Mouse (Mus musculus) myocyte (in vitro differentiated cells): Measurements from ENCODE around the gene Nfkbie. TPM values are rescaled to one million over a fixed set of nuclear protein-coding genes. Genes with fewer than 3 reads are reported as not detected.

ENCODE experiments used
- H3K27me3 ChIP-seq: one replicate; pipeline ENCODE4 v1.6.1; 2011; ENCODE audit not compliant: control insufficient read depth, insufficient read depth, insufficient read length
- H3K36me3 ChIP-seq: one replicate; pipeline ENCODE4 v1.6.1; 2011; ENCODE audit not compliant: control insufficient read depth, insufficient read depth
- H3K4me2 ChIP-seq: one replicate; pipeline ENCODE4 v1.6.1; 2011; ENCODE audit warnings: low read depth, control low read depth
- H3K4me3 ChIP-seq: one replicate; pipeline ENCODE4 v1.5.1; 2011; ENCODE audit warnings: mild to moderate bottlenecking, control low read depth, moderate library complexity
- H3K79me2 ChIP-seq: one replicate; pipeline ENCODE4 v1.6.1; 2011; ENCODE audit not compliant: control insufficient read depth, insufficient read depth
- H3ac ChIP-seq: one replicate; pipeline ENCODE4 v1.6.1; 2011; ENCODE audit not compliant: control insufficient read depth, insufficient read length
- CEBPB ChIP-seq: IDR thresholded peaks from 2 replicates; pipeline ENCODE4 v1.6.1; 2011; ENCODE audit warnings: mild to moderate bottlenecking, moderate library complexity; ENCODE audit not compliant: poor library complexity, insufficient read depth, severe bottlenecking
- E2F4 ChIP-seq: IDR thresholded peaks from one replicate; pipeline ENCODE4 v1.6.1; 2011; ENCODE audit warnings: mild to moderate bottlenecking, control low read depth, moderate library complexity; ENCODE audit not compliant: insufficient read depth
- MAX ChIP-seq: IDR thresholded peaks from one replicate; pipeline ENCODE4 v1.6.1; 2011; ENCODE audit warnings: low read depth, mild to moderate bottlenecking, control low read depth
- MYOD1 ChIP-seq, 3 experiments: IDR thresholded peaks; one replicate each; pipeline ENCODE4 v1.6.1; 2011; ENCODE audit warnings: control low read depth in 2 of 3, low read depth in 2 of 3, mild to moderate bottlenecking in 2 of 3, moderate library complexity in 1 of 3; ENCODE audit not compliant: insufficient read length in 2 of 3, control insufficient read depth in 1 of 3
- MYOG ChIP-seq, 3 experiments: IDR thresholded peaks; one replicate each; pipeline ENCODE4 v1.6.1; 2011; ENCODE audit warnings: control low read depth in 2 of 3, low read depth in 2 of 3, mild to moderate bottlenecking in 2 of 3; ENCODE audit not compliant: insufficient read length in 2 of 3, control insufficient read depth in 1 of 3, insufficient read depth in 1 of 3
- POLR2A ChIP-seq: IDR thresholded peaks from one replicate; pipeline ENCODE4 v1.6.1; 2011; ENCODE audit warnings: low read depth, mild to moderate bottlenecking, control low read depth, moderate library complexity; ENCODE audit not compliant: insufficient read length
- POLR2AphosphoS2 ChIP-seq: IDR thresholded peaks from one replicate; pipeline ENCODE4 v1.6.1; 2011; ENCODE audit warnings: low read depth, control low read depth; ENCODE audit not compliant: insufficient read length
- REST ChIP-seq: IDR thresholded peaks from one replicate; pipeline ENCODE4 v1.6.1; 2011; ENCODE audit warnings: mild to moderate bottlenecking, control low read depth, moderate library complexity; ENCODE audit not compliant: insufficient read depth, insufficient read length
- SRF ChIP-seq: IDR thresholded peaks from one replicate; pipeline ENCODE4 v1.6.1; 2011; ENCODE audit warnings: low read depth; ENCODE audit not compliant: control insufficient read depth, insufficient read length
- TCF12 ChIP-seq: IDR thresholded peaks from one replicate; pipeline ENCODE4 v1.6.1; 2011; ENCODE audit warnings: mild to moderate bottlenecking, control low read depth; ENCODE audit not compliant: poor library complexity, insufficient read depth, severe bottlenecking
- TCF3 ChIP-seq: IDR thresholded peaks from one replicate; pipeline ENCODE4 v1.6.1; 2011; ENCODE audit warnings: low read depth, control low read depth; ENCODE audit not compliant: insufficient read length
- USF1 ChIP-seq: IDR thresholded peaks from one replicate; pipeline ENCODE4 v1.6.1; 2011; ENCODE audit warnings: low read depth, mild to moderate bottlenecking, control low read depth, moderate library complexity
- polyA plus RNA-seq: library from polyadenylated mRNA; unstranded; fragments of >200 nt; fragmentation: generic; extraction: Trizol; gene quantifications from one replicate; pipeline ENCODE4 v1.2.1, GENCODE M21; 2012; ENCODE audit warnings: missing spikeins

The Nfkbie gene
- polyA plus RNA-seq, 1 experiment, result 7.3 TPM

DNA sequence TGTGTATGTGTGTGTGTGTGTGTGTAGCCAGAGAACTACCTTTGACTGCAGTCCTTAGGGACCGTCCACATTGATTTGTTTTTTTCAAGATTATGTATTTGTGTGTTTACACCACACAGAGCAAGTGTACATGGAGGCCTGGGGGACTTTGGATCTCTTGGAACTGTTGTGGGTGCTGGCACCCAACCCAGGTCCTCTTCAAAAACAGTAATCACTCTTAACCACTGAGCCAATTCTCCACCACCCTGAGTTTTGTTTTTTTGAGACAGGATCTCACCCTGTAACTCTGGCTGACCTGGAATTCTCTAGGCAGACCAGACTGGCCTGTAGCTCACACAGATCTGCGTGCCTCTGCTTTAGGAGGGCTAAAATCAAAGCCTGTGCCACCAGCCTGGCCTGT lies 42.9 kb downstream of the Nfkbie start:
- TF ChIP-seq POLR2A (peak; percentile 35), E2F4 (no peak)
- no peaks in the 10 kb centered on the region for H3K36me3 ChIP-seq

GRCm38 (mm10) chr17:45598891-45599290 lies 43.4 kb downstream of the Nfkbie start:
- Histone ChIP-seq H3K36me3 (no peaks in the 10 kb centered on the region), H3K27me3 (no peaks in the 10 kb centered on the region), H3K79me2 (peaks cover 23% of the 10 kb centered on the region), H3K4me2 (peak overlapping the region; percentile 70), H3K4me3 (peak overlapping the region; percentile 80), H3ac (peak overlapping the region; percentile 25)
- TF ChIP-seq TCF3 (no peak), POLR2A (no peak), POLR2AphosphoS2 (no peak), E2F4 (no peak), MAX (no peak), TCF12 (no peak), REST (no peak), USF1 (no peak), MYOD1 (IDR thresholded peaks at IDR 0.05; ENCODE audit: control insufficient read depth in 1 of 3, insufficient read length in 2 of 3, low read depth in 2 of 3) (no peak), SRF (no peak), MYOG (IDR thresholded peaks at IDR 0.05; ENCODE audit: control insufficient read depth in 1 of 3, insufficient read depth in 1 of 3, insufficient read length in 2 of 3, low read depth in 2 of 3) (no peak), CEBPB (no peak)

More for the DNA sequence above, 42.9 kb downstream of the Nfkbie start:
- H3K79me2 ChIP-seq, result peaks cover 28% of the 10 kb centered on the region
- peak overlapping the region; percentile 70 for H3K4me2 ChIP-seq
- no peaks in the 10 kb centered on the region for H3K27me3 ChIP-seq
- peak overlapping the region; percentile 80 for H3K4me3 ChIP-seq
- no peak overlapping the region for H3ac ChIP-seq

GRCm38 (mm10) chr17:45599446-45600242 lies 44.1 kb downstream of the Nfkbie start, which contains the start of gene Slc29a1:
TSS of gene Slc29a1 (minus strand) at chr17:45599606.
- TF ChIP-seq TCF3, result peak; percentile 42
- TF ChIP-seq MAX, result no peak
- peak; percentile 77 for TF ChIP-seq POLR2A
- no peak for TF ChIP-seq TCF12
- peak in 2 of 3 experiments; percentile 81 to 88 for TF ChIP-seq MYOD1 (IDR thresholded peaks at IDR 0.05; ENCODE audit: control insufficient read depth in 1 of 3, insufficient read length in 2 of 3, low read depth in 2 of 3)
- TF ChIP-seq POLR2AphosphoS2, result peak; percentile 95
- TF ChIP-seq MYOG (IDR thresholded peaks at IDR 0.05; ENCODE audit: control insufficient read depth in 1 of 3, insufficient read depth in 1 of 3, insufficient read length in 2 of 3, low read depth in 2 of 3), result peak in 2 of 3 experiments; percentile 85 to 92
- no peak for TF ChIP-seq USF1
- TF ChIP-seq CEBPB, result no peak
- H3K36me3 ChIP-seq, result no peaks in the 10 kb centered on the region
- H3K4me3 ChIP-seq, result peak within 1 kb of the TSS; percentile 80

DNA sequence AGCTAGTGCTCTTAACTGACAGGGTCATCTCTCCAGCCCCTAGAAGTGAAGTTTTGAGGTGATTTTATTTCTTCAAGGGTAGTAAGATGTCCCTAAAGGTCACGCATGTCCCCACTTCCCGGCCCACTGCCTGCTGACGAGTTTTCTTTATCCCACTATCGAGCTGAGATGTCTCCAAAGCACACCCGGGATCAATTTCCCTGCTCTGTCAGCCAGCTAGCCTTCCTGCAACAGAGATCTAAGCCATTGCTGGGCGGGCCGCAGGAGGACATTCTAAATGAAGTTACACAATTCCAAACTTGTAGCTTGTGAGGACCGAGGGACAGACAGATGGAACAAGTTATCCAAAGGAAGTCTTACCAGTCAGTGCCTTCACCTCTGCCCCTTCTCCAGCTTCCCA lies 44.8 kb downstream of the Nfkbie start:
- H3K4me3 ChIP-seq, result peak overlapping the region; percentile 80
- no peaks in the 10 kb centered on the region for H3K36me3 ChIP-seq
- no peak for TF ChIP-seq MAX
- no peak for TF ChIP-seq POLR2A
- no peak for TF ChIP-seq USF1
- TF ChIP-seq MYOG (IDR thresholded peaks at IDR 0.05; ENCODE audit: control insufficient read depth in 1 of 3, insufficient read depth in 1 of 3, insufficient read length in 2 of 3, low read depth in 2 of 3), result no peak
- TF ChIP-seq E2F4, result no peak
- no peak for TF ChIP-seq CEBPB
- no peak for TF ChIP-seq POLR2AphosphoS2
- no peak for TF ChIP-seq TCF3
- no peak for TF ChIP-seq REST
- TF ChIP-seq TCF12, result no peak
- no peak for TF ChIP-seq MYOD1 (IDR thresholded peaks at IDR 0.05; ENCODE audit: control insufficient read depth in 1 of 3, insufficient read length in 2 of 3, low read depth in 2 of 3)
- TF ChIP-seq SRF, result no peak
- peaks cover 9% of the 10 kb centered on the region for H3K79me2 ChIP-seq
- H3ac ChIP-seq, result peak overlapping the region; percentile 28
- no peaks in the 10 kb centered on the region for H3K27me3 ChIP-seq
- H3K4me2 ChIP-seq, result peak overlapping the region; percentile 70

More at GRCm38 (mm10) chr17:45599446-45600242, 44.1 kb downstream of the Nfkbie start, which contains the start of gene Slc29a1:
- H3K4me2 ChIP-seq, result peak within 1 kb of the TSS; percentile 70
- H3K27me3 ChIP-seq, result no peaks in the 10 kb centered on the region
- peak within 1 kb of the TSS; percentile 28 for H3ac ChIP-seq
- peaks cover 15% of the 10 kb centered on the region for H3K79me2 ChIP-seq

GRCm38 (mm10) chr17:45601325-45601724 lies 45.8 kb downstream of the Nfkbie start:
- Histone ChIP-seq H3ac (peak overlapping the region; percentile 28), H3K36me3 (no peaks in the 10 kb centered on the region), H3K4me2 (peak overlapping the region; percentile 70), H3K79me2 (peaks cover 9% of the 10 kb centered on the region), H3K27me3 (no peaks in the 10 kb centered on the region), H3K4me3 (peak overlapping the region; percentile 80)
- TF ChIP-seq E2F4, result no peak
- no peak for TF ChIP-seq MAX
- peak in 1 of 3 experiments; percentile 14 for TF ChIP-seq MYOG (IDR thresholded peaks at IDR 0.05; ENCODE audit: control insufficient read depth in 1 of 3, insufficient read depth in 1 of 3, insufficient read length in 2 of 3, low read depth in 2 of 3)
- TF ChIP-seq POLR2A, result peak; percentile 70
- peak; percentile 28 for TF ChIP-seq POLR2AphosphoS2
